Mouse (Mus musculus): ENCODE data around the gene Vmn1r23.
"Not testable (repeated sequence)": the region's sequence is repeated elsewhere in the genome, so short reads cannot be mapped to it uniquely, and the experiment has no call there.

The Vmn1r23 gene

DNA sequence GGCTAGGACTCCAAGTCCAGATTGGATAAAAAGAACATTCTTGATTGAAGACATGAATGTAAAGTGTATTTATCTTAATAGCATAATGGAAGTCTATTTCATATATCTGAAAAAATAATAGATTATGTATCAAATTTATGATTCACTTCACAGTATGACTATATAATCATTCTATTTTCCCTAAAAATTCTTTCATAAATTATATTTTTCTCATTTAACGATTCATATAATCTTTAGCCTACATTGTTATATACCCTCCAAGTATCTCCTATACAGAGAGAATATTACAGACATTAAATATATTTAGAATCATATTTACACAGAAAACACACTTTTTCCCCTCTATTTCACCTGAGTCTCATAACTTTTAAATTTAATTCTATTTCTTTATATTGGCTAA, at the start of gene Vmn1r23:
Gene Vmn1r23, minus strand, starts transcription at position 101 of the 400 bp plus-strand sequence.
- no peak for DNase-seq (ENCODE audit: low spot score in 2 of 2)

DNA sequence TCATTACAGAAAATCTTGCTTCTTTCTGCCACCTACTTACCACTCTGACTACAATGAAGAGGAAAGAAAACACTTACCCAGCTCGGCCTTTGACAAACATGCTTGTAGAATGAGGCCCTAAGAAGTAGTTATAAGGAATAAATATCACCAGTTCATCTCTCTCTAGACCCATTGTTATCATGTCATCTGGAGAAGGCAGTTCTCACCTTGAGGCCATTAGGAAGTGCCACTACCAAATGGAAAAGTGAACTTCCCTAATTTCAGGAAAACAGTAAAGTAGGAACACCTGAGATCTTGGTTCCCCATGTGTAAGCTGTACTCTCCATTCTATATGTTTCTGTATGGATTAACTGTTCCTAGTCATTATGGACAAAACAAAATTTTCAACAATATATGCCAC, 34.8 kb upstream of the Vmn1r23 start, which contains the start of gene Vmn1r24:
Gene Vmn1r24, minus strand, starts transcription at position 101 of the 400 bp plus-strand sequence.
- DNase-seq (ENCODE audit: low spot score in 2 of 2), result not testable (repeated sequence)

DNA sequence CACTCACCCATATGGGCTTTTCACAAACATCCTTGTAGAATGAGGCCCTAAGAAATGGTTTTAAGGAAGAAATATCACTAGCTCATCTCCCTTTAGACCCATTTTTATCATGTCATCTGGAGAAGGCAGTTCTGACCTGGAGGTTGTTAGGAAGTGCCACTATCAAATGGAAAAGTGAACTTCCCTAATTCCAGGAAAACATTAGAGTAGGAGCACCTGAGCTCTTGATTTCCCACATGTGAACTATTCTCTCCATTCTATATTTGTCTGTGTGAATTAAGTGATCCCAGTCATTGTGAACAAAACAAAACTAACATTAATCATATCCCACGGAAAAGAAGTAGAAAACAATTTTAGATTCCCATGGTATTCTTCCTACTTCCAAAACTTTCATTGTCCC, 18.7 kb downstream of the Vmn1r23 start, which contains the start of gene Vmn1r22:
Gene Vmn1r22, minus strand, starts transcription at position 101 of the 400 bp plus-strand sequence.
- no peak for DNase-seq (ENCODE audit: low spot score in 2 of 2)
